Mouse (Mus musculus): ENCODE measurements around the gene Itk.

- TF ChIP-seq CTCF (IDR thresholded peaks at IDR 0.05; ENCODE audit: insufficient read depth, low read depth, low read length): no peak
- TF ChIP-seq POLR2A (IDR thresholded peaks at IDR 0.05; ENCODE audit: insufficient read depth, low read depth, low read length): no peak
These were observed 15.7 kb upstream of the Itk start for GRCm38 (mm10) chr11:46404986-46405385.

All from olfactory bulb, adult 2 months (tissue).